Mouse (Mus musculus) bone marrow, adult 2 months (tissue): Measurements from ENCODE around the gene Lrig2.

Experiments
- CTCF ChIP-seq: fragments of 200-500 bp; IDR thresholded peaks from 2 replicates; pipeline ENCODE4 v1.5.1; 2011; ENCODE audit warnings: low read length, control low read depth; ENCODE audit not compliant: control insufficient read depth, insufficient read depth
- POLR2A ChIP-seq: fragments of 200-500 bp; IDR thresholded peaks from 2 replicates; pipeline ENCODE4 v1.6.1; 2011; ENCODE audit warnings: low read depth, mild to moderate bottlenecking, control low read depth, low read length, borderline replicate concordance; ENCODE audit not compliant: control insufficient read depth

DNA sequence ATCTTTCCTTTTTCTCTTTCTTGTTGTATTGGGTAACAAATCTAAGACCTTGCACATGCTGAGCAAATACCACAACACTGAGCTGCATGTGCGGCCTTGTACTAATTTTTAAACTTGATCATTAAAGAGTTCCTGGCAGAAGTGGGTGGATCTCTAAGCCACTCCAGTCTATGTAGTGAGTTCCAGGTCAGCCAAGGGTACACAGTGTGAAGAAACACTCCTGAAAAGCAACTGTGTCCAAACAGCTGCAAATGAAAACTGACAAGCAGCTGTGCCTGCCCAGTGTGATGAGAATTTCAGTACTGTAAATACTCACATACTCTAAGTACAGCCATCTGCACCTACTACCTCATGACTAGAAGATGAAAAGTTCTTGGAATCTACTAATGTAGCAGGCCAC, 21.5 kb upstream of the Lrig2 start:
- TF ChIP-seq CTCF (no peak), POLR2A (no peak)
